Mouse (Mus musculus) heart, adult 2 months (tissue): Measurements from ENCODE around the gene Spz1.

Experiments
- CTCF ChIP-seq: fragments of 200-600 bp; IDR thresholded peaks from 2 replicates; pipeline ENCODE4 v1.8.1; 2022; ENCODE audit warnings: antibody characterized with exemption, mild to moderate bottlenecking, moderate library complexity
- POLR2A ChIP-seq: fragments of 200-500 bp; IDR thresholded peaks from 2 replicates; pipeline ENCODE4 v1.6.1; 2011; ENCODE audit warnings: mild to moderate bottlenecking, low read depth, low read length, control low read depth; ENCODE audit not compliant: insufficient read depth

GRCm38 (mm10) chr13:92529828-92530720 lies 45.9 kb downstream of the Spz1 start:
- TF ChIP-seq POLR2A (no peak), CTCF (no peak)
